Comparison of ENCODE assay signal across 1 mouse cellular context in genomic region chr6:85510476-85510875, GRCm38 (mm10).
TF ChIP-seq lines count a peak whose summit lies in the region.

No protein-coding gene starts in this region.

TF ChIP-seq in MEL, 35 proteins besides CTCF, POLR2A, EP300 and RAD21 (continued from another document):
- no peak for TF ChIP-seq POLR2AphosphoS5 (IDR thresholded peaks at IDR 0.05; ENCODE audit: borderline replicate concordance, low read depth, low read length)
- TF ChIP-seq TAL1 (IDR thresholded peaks at IDR 0.05; ENCODE audit: low read length), result no peak
- TF ChIP-seq ZNF384 (IDR thresholded peaks at IDR 0.05; ENCODE audit: low read depth, low read length), result no peak
